In genomic region chr1:54925451-54925934, GRCm38 (mm10) we compare ENCODE assay signal across 8 mouse cellular contexts. TPM values are rescaled to one million over a fixed set of nuclear protein-coding genes. Genes with fewer than 3 reads are reported as not detected.
DNase-seq lines count a peak whose midpoint lies in the region; ATAC-seq and TF ChIP-seq lines count a peak whose summit lies in the region.

No protein-coding gene starts in this region.

- WGBS in forebrain, embryonic 15.5 days: under 1% methylated on average over 30 of the region's 30 CpGs
- 3% methylated on average over 28 of the region's 30 CpGs for WGBS in liver, postnatal 0 days (ENCODE audit: insufficient replicate concordance)
- under 1% methylated on average over 30 of the region's 30 CpGs for WGBS in neural tube, embryonic 11.5 days

- peak overlapping the region; percentile 77 for H3K9ac ChIP-seq in forebrain, embryonic 15.5 days (replicated peaks)
- peak overlapping the region; percentile 79 for H3K9ac ChIP-seq in liver, postnatal 0 days (replicated peaks)
- peak overlapping the region; percentile 69 for H3K9ac ChIP-seq in neural tube, embryonic 11.5 days (ENCODE audit: low read length)

- no peaks in the 10 kb centered on the region for H3K27me3 ChIP-seq in forebrain, embryonic 15.5 days
- peaks cover 9% of the 10 kb centered on the region; the same call in 1 of the 2 replicates for H3K27me3 ChIP-seq in liver, postnatal 0 days (ENCODE audit: insufficient read depth, low read length)
- H3K27me3 ChIP-seq in neural tube, embryonic 11.5 days (ENCODE audit: control insufficient read depth, insufficient read depth, low read length): no peaks in the 10 kb centered on the region

- H3K4me1 ChIP-seq in forebrain, embryonic 15.5 days: peaks cover 14% of the 10 kb centered on the region
- H3K4me1 ChIP-seq in liver, postnatal 0 days (ENCODE audit: insufficient read depth): peaks cover 11% of the 10 kb centered on the region
- 0 out of 2 replicates have a peak, but pooled peaks cover 3% of the 10 kb centered on the region for H3K4me1 ChIP-seq in neural tube, embryonic 11.5 days (ENCODE audit: control insufficient read depth, insufficient read depth, low read length)

- H3K9me3 ChIP-seq in forebrain, embryonic 15.5 days: no peaks in the 10 kb centered on the region
- H3K9me3 ChIP-seq in liver, postnatal 0 days (ENCODE audit: low read length): no peaks in the 10 kb centered on the region
- H3K9me3 ChIP-seq in neural tube, embryonic 11.5 days (ENCODE audit: control insufficient read depth, low read length): no peaks in the 10 kb centered on the region

- peak overlapping the region; percentile 67 for H3K4me2 ChIP-seq in forebrain, embryonic 15.5 days (replicated peaks)
- H3K4me2 ChIP-seq in liver, postnatal 0 days (ENCODE audit: low read depth, low read length): peak overlapping the region; percentile 83
- peak overlapping the region; percentile 53 for H3K4me2 ChIP-seq in neural tube, embryonic 11.5 days (ENCODE audit: low read depth)

- no peak for TF ChIP-seq CTCF in liver, postnatal 0 days (IDR thresholded peaks at IDR 0.05; ENCODE audit: low read depth)

- H3K36me3 ChIP-seq in forebrain, embryonic 15.5 days: no peaks in the 10 kb centered on the region
- H3K36me3 ChIP-seq in liver, postnatal 0 days (replicated peaks; ENCODE audit: insufficient read depth, low read length): no peaks in the 10 kb centered on the region
- no peaks in the 10 kb centered on the region for H3K36me3 ChIP-seq in neural tube, embryonic 11.5 days (ENCODE audit: control insufficient read depth, insufficient read depth, low read length)

- peak; percentile 27 to 47 for DNase-seq in gastrocnemius, postnatal 4 days (ENCODE audit: low spot score in 2 of 2)
- no peak for DNase-seq in gastrocnemius, adult 8-10 months (ENCODE audit: low spot score in 2 of 2)
- peak; percentile 53 for DNase-seq in adrenal gland, postnatal 10 days
- peak; percentile 59 for DNase-seq in induced T-regulatory cell, adult 2 months (ENCODE audit: low read depth)
- DNase-seq in liver, postnatal 0 days: peak; percentile 44
- DNase-seq in neural tube, embryonic 11.5 days (ENCODE audit: low spot score): no peak
- DNase-seq in urinary bladder, adult 2 months (ENCODE audit: low spot score): peak; percentile 47

- peak; percentile 45 for ATAC-seq in forebrain, embryonic 15.5 days (replicated peaks)
- ATAC-seq in liver, postnatal 0 days: peak; percentile 5; the same call in 1 of the 2 replicates
- ATAC-seq in neural tube, embryonic 11.5 days (ENCODE audit: insufficient read depth, low FRiP score, low TSS enrichment): no peak; the same call in none of the 2 replicates

- no peak for TF ChIP-seq EP300 in liver, postnatal 0 days (IDR thresholded peaks at IDR 0.05; ENCODE audit: low read depth)

- peak overlapping the region; percentile 93 for H3K27ac ChIP-seq in forebrain, embryonic 15.5 days (replicated peaks)
- H3K27ac ChIP-seq in liver, postnatal 0 days (ENCODE audit: low read depth): peak overlapping the region; percentile 82
- peak overlapping the region; percentile 65; the same call in 1 of the 2 replicates for H3K27ac ChIP-seq in neural tube, embryonic 11.5 days (ENCODE audit: low read depth, low read length)

- H3K4me3 ChIP-seq in forebrain, embryonic 15.5 days: peak overlapping the region; percentile 71
- peak overlapping the region; percentile 92 for H3K4me3 ChIP-seq in liver, postnatal 0 days (ENCODE audit: low read depth, low read length)
- H3K4me3 ChIP-seq in neural tube, embryonic 11.5 days (ENCODE audit: low read depth, low read length): peak overlapping the region; percentile 68

RNA-seq across cellular contexts. Expression of gene Ankrd44, which starts 0.7 kb away (rescaled TPM):
- total RNA-seq in gastrocnemius, postnatal 4 days (2021): 10 to 100 TPM; 26.3 to 29.3 TPM
- total RNA-seq in gastrocnemius, adult 8-10 months (2022): 1 to 10 TPM; 4.0 to 6.9 (median 5.7) TPM
- 10 to 100 TPM; 25.7 to 32.1 TPM for total RNA-seq in adrenal gland, postnatal 10 days (2021)
- 21.5 and 24.1 TPM in 2 replicates for polyA plus RNA-seq in forebrain, embryonic 15.5 days (2015; fragmentation: Nextera tagmentation; extraction: Ambion mirVana)
- polyA plus RNA-seq in liver, postnatal 0 days (2015; fragmentation: Nextera tagmentation; extraction: Ambion mirVana): 4.0 and 4.7 TPM in 2 replicates
- polyA plus RNA-seq in neural tube, embryonic 11.5 days (2014; fragmentation: Nextera tagmentation; extraction: Ambion mirVana): 13.3 and 14.5 TPM in 2 replicates
- 28.1 and 30.7 TPM in 2 replicates for polyA plus RNA-seq in urinary bladder, adult 2 months (2012; rRNA removed)

Comparison
In these comparisons a context has a peak if more than half of its experiments do, and no peak if none do; other contexts are left out.
1. DNase-seq: peak in gastrocnemius, postnatal 4 days (2 of 2), adrenal gland, postnatal 10 days (single experiment), induced T-regulatory cell, adult 2 months (single experiment), liver, postnatal 0 days (single experiment) and urinary bladder, adult 2 months (single experiment); none in gastrocnemius, adult 8-10 months (0 of 2) and neural tube, embryonic 11.5 days (single experiment).
2. Peak in every context shown above with its lines, with median percentiles within 50 percentile points of each other: H3K27ac ChIP-seq, H3K4me2 ChIP-seq, H3K4me3 ChIP-seq and H3K9ac ChIP-seq.